Mouse (Mus musculus): Measurements from ENCODE around the gene Dtx4.

The Dtx4 gene

GRCm38 (mm10) chr19:12494187-12494458 is 7.1 kb downstream of the Dtx4 start:
- no peak for DNase-seq (ENCODE audit: low spot score in 2 of 2)

- DNase-seq (ENCODE audit: low spot score in 2 of 2): no peak
These were observed 7.6 kb downstream of the Dtx4 start for GRCm38 (mm10) chr19:12493453-12494186.

GRCm38 (mm10) chr19:12491636-12492035 is 9.6 kb downstream of the Dtx4 start:
- no peak for DNase-seq (ENCODE audit: low spot score in 2 of 2)

- no peak for DNase-seq (ENCODE audit: low spot score in 2 of 2)
These were observed 11.3 kb downstream of the Dtx4 start for GRCm38 (mm10) chr19:12489675-12490570.

GRCm38 (mm10) chr19:12488969-12489674 is 12.1 kb downstream of the Dtx4 start:
- DNase-seq (ENCODE audit: low spot score in 2 of 2): peak in 1 of 2 experiments; percentile 50

GRCm38 (mm10) chr19:12488205-12488966 is 12.9 kb downstream of the Dtx4 start:
- DNase-seq (ENCODE audit: low spot score in 2 of 2): peak; percentile 61 to 62

- no peak for DNase-seq (ENCODE audit: low spot score in 2 of 2)
These were observed 13.6 kb downstream of the Dtx4 start for GRCm38 (mm10) chr19:12487511-12488204.

- peak; percentile 72 to 84 for DNase-seq (ENCODE audit: low spot score in 2 of 2)
These were observed 14.4 kb downstream of the Dtx4 start for GRCm38 (mm10) chr19:12486875-12487274.

GRCm38 (mm10) chr19:12485631-12486030 is 15.6 kb downstream of the Dtx4 start:
- DNase-seq (ENCODE audit: low spot score in 2 of 2): no peak

GRCm38 (mm10) chr19:12485223-12485622 is 16.0 kb downstream of the Dtx4 start:
- no peak for DNase-seq (ENCODE audit: low spot score in 2 of 2)

- DNase-seq (ENCODE audit: low spot score in 2 of 2): no peak
These were observed 17.0 kb downstream of the Dtx4 start for GRCm38 (mm10) chr19:12484210-12484609.

- no peak for DNase-seq (ENCODE audit: low spot score in 2 of 2)
These were observed 17.5 kb downstream of the Dtx4 start for GRCm38 (mm10) chr19:12483782-12484181.

- DNase-seq (ENCODE audit: low spot score in 2 of 2): no peak
These were observed 22.9 kb downstream of the Dtx4 start for GRCm38 (mm10) chr19:12478369-12478768.

GRCm38 (mm10) chr19:12476721-12477270 is 24.5 kb downstream of the Dtx4 start:
- no peak for DNase-seq (ENCODE audit: low spot score in 2 of 2)

- peak; percentile 88 to 91 for DNase-seq (ENCODE audit: low spot score in 2 of 2)
These were observed 25.6 kb downstream of the Dtx4 start for GRCm38 (mm10) chr19:12475380-12476250.

GRCm38 (mm10) chr19:12473951-12474350 is 27.3 kb downstream of the Dtx4 start:
- DNase-seq (ENCODE audit: low spot score in 2 of 2): peak in 1 of 2 experiments; percentile 29

GRCm38 (mm10) chr19:12473201-12473641 is 28.0 kb downstream of the Dtx4 start:
- DNase-seq (ENCODE audit: low spot score in 2 of 2): peak in 1 of 2 experiments; percentile 19

- DNase-seq (ENCODE audit: low spot score in 2 of 2): peak in 1 of 2 experiments; percentile 34
These were observed 28.8 kb downstream of the Dtx4 start for GRCm38 (mm10) chr19:12472381-12472976.

- no peak for DNase-seq (ENCODE audit: low spot score in 2 of 2)
These were observed 29.4 kb downstream of the Dtx4 start for GRCm38 (mm10) chr19:12471866-12472265.

All from urinary bladder, postnatal 4 days (tissue).